Mouse (Mus musculus) embryonic stem cell, embryonic (primary cell): ENCODE measurements at regions not wholly inside any gene's neighbourhood (a gene's known extent, or its start where the extent isn't known, plus 50 kb on each side); places are given as distances from the start of the nearest gene placed in this dataset.

Experiments
- CTCF ChIA-PET, 4 experiments: fragments of 300-600 bp in 2 of 4; fragments of 350-600 bp in 2 of 4; sonication (Branson Sonifier 250); formaldehyde crosslinking; loops; one replicate each; lab custom pipeline; 2022; ENCODE audit warnings: inconsistent platforms in 2 of 4; lab: Charles Lee
- POLR2A ChIA-PET, 4 experiments: fragments of 300-600 bp in 2 of 4; fragments of 350-600 bp in 2 of 4; sonication (Branson Sonifier 250); formaldehyde crosslinking; loops; one replicate each; lab custom pipeline; 2022; ENCODE audit warnings: antibody characterized with exemption in 4 of 4, inconsistent platforms in 1 of 4; lab: Charles Lee

- ChIA-PET POLR2A (no interaction called here), CTCF (no interaction called here)
These were observed 208.3 kb upstream of the Dio2 start for GRCm38 (mm10) chr12:90946528-90946918.

DNA sequence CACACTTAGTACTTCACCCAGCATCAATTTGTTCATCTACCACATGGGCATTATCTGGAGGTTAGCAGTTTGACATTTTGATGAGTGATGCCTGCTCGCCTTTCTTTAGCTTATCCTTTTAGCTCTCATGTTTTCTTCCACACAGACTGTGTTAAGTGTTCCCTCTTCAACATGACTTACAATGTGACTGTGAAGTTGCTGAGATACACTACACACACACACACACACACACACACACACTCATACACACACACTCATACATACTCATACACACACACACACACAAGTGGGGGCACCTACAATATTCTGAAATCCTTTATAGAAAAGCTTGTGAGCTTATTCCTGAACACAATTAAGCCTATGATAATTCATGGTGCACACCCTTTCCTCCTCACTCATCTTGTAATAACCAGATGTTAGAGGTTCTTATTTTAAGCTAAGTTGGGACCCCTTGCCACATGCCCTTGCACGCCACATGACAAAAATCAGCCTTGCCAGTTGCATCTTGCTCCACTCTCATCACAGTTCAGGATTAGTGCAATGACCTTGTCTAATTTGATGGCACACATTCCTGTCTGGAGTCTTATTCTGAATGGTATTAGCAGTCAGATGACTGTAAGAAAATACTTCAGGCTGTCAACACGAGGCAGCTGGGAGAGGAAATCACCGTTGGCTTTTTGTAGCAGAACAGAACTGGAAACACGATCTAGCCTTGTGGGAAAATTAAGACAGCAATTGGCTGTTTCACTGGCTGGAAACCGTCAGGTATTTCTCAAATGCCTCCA is 207.7 kb upstream of the Dio2 start:
- POLR2A ChIA-PET = no interaction called here
- CTCF ChIA-PET = no interaction called here

DNA sequence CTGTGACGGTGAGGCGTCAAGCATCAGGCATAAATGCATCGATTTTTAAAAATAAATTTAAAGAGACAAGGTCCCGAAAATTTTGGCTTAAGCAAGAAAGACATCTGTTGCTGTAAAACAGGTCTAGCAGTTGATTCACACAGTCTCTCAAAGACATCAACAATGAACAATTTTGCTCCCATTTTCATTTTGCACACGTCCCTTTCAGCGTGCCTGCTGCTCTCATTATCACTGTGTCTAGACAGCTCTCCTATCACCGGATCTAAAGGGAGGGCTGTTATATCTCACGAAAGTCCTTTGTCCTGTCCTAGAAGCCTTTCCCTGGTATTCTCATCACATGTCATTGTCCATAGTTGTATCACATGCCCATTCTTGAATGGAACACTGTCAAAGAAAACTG is 194.4 kb upstream of the Dio2 start:
- CTCF ChIA-PET = no interaction called here
- POLR2A ChIA-PET = no interaction called here

DNA sequence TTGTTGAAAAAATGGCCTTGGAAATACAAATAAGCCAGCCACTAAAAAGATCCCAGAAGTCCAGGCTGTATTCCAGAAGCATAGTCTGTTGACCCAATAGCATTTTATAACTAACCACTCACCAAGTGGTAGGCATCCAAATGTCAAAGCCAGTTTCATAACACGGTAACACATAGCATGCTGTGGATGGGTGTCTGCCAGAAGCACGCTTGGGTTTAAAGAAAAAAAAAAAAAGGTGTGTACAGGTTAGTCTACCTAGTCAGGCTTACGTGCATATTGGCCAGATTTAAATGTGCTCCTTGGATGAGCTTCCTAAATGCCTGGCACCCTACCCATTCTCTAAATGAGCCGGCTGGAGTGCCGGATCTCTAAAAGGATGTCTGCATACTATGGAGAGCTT is 194.0 kb upstream of the Dio2 start:
- ChIA-PET CTCF (no interaction called here), POLR2A (no interaction called here)

DNA sequence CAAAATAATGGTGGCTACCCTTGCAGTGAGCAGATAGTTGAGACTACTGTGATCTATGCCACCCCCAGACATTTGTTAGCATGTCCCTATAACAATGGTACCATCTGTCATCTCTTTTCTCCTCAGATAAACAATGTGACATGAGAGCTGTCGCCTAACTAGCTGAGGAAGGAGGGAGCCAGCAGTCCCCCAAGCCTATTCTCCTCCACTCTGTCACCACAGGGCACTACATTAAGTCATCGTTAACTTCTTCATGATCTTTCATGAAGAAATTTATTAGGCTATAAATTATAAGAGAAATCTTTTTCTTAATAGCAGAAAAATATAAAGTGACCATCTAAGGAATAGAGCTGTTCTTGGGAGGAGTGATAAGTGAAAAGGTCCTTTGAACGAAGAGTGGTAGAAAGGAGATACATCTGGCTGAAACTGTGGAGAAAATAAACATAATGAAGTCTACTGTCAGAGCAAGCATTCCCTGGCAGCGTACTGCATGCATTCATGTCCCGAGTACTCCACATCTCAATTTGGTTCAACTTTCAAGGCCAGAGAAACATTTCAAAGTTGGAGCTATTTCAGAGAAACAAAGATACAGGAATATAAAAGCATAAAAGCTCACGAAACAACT is 192.0 kb upstream of the Dio2 start:
- POLR2A ChIA-PET = no interaction called here
- CTCF ChIA-PET = no interaction called here

DNA sequence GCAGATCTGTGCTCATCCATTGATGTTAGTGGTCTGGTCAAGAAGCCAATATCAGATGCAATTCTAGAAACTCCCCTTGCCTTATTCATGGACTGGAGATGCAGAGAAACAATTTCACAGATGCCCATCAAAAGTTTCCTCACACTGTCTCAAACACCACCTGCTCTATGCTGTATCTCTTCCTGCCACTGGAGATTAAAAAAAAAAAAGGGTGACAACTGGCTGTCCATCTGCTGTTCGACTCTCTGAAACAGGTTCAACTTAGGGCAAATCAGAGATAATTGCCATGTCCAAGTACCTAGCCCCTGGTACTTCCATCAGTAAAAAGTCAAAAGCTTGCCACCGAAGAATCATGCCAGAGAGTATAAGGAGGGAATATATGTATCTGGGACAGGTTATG is 185.4 kb upstream of the Dio2 start:
- CTCF ChIA-PET = no interaction called here
- POLR2A ChIA-PET = no interaction called here

GRCm38 (mm10) chr12:90923148-90923547 is 184.9 kb upstream of the Dio2 start:
- ChIA-PET CTCF (no interaction called here), POLR2A (no interaction called here)

DNA sequence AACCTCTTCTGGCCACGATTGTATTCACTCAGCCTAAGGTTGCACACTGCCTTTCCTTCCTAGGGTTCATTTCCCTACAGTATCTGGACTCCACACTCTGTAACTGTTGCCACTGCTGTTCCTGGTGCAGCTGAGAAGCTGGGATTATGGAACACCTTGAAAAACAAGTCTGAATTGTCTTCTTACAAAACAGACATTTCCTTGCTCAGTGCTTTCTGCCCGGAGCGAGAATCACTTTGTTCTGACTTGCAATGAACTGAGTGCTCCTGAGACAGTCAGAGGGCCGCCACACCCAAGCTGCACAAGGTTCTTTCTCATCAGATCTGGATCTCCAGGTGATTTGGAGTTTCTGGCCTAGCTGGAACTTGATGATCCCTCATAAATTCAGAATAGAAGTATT is 183.0 kb upstream of the Dio2 start:
- POLR2A ChIA-PET = no interaction called here

DNA sequence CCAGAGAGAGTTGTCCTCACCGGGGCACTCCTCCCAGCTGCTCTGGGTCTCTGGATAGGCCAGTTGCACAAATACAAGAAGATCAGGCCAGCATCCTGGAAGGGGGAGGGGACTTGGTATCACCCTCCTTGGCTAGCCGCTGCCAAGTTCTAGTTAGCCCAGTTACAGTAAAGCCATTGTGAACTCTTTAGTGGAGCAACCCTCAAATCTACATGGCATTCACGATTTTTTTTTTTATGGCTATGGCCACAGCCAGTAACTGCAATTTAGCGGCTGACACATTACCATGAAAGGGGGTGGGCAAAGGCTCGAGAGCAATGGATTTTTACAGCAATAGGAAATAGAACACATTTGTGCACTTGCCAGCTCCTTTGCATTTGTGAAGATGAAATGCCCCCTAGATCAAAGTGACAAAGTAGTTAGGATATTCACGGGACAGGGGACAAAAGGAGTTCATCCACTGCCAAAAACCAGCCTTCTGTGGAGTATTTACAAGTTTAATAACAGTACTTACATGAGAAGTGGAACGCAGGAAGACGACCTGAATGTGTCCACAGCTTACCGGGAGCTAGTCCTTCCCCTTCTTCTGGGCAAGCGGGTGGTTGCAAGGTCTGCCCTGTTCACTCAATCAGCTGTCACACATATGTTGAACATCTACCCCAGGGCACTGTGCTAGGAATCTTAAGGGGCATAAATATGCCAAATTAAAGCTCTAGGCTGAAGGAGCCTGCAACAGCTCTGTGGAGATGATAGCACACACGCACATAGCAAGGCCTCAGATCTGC is 177.9 kb upstream of the Dio2 start:
- POLR2A ChIA-PET = no interaction called here
- CTCF ChIA-PET = no interaction called here

More for the DNA sequence above, 183.0 kb upstream of the Dio2 start:
- CTCF ChIA-PET = interaction anchor here in 1 of 4 experiments (0.8 kb wide), 1 partner anchor 30 kb away, joined by 3 read pairs; no protein-coding TSS in a partner anchor

DNA sequence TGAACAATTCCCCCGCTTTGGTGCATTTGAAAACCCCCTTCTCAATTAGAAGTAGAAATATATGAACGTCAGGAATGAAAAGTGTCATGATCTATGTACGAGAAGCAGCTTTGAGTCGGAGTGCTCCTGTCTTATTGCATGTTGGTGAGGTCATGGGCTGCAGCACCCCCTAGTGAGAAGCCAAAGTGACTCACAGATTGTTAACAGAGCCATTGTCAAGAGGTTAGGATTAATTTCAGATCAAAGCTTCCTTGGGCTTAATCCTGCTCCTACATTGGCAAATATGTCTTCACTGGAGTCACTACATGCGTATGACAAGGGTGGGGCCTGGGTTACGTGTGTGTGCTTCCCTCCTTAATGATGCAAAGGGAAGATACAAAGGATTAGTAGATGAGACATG is 165.8 kb upstream of the Dio2 start:
- ChIA-PET CTCF (interaction anchor here in 1 of 4 experiments (1.1 kb wide), 1 partner anchor 163 kb away, joined by 5 read pairs; no protein-coding TSS in a partner anchor), POLR2A (no interaction called here)

GRCm38 (mm10) chr12:90893655-90894370 is 155.6 kb upstream of the Dio2 start:
- ChIA-PET POLR2A (interaction anchor here in 1 of 4 experiments (0.7 kb wide), 1 partner anchor 9 kb away, joined by 3 read pairs; no protein-coding TSS in a partner anchor), CTCF (no interaction called here)

DNA sequence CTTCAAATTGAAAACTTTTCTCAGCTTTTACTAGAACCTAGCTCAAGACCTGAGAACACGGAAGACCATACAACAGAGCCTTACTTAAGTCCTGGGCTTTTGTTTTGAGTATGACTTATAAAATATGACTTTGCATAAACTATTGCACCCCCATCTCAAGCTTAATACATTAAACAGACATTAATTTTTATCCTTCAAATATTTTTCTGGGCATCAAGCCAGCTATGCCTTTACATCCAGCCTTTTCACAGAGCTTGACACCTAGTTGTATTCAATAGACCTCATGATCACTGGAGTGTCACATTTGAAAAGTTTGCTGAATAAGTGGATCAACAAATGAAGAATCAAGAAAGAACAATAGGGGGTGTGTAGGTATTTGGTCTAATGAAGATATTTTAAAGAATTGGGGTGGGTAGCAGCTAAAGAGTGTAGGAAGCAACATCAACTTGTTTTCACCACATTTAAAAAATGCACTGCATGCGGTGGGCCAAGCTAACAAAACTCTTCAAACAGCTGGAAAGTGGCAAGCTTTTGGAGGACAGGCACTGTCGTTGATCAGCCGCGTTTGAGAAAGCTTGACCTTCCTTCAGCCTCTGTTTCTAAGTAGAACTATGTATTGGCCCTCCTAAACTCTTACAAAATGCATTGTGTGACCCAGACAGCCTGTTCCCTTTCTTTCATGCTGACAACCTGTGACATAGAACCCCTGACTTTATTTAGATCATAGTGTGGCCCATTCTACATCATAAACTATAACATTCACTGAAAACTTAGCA is 138.2 kb upstream of the Dio2 start:
- ChIA-PET POLR2A (interaction anchor here in 1 of 4 experiments (0.6 kb wide), 1 partner anchor 397 kb away, joined by 6 read pairs; no protein-coding TSS in a partner anchor), CTCF (interaction anchor here in 1 of 4 experiments (0.5 kb wide), 1 partner anchor 146 kb away, joined by 3 read pairs; no protein-coding TSS in a partner anchor)

DNA sequence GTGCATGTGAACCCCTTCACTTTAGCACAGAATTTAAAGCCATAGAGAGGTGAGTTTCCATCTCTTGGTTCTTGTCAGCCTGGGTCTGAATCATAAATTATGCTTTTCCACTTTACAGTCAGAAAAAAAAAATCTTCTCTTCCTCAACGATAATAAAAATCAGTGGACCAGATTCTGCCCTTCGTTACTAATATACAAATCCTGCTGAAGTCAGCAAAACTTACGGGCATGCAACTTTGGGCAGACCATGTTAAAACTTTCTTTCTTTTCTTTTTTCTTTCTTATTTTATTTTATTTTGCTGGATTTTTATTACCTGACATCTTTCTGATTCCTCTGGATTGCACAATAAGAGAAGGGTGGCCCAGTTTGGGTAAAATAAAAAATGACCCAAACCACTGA is 136.6 kb upstream of the Dio2 start:
- POLR2A ChIA-PET = no interaction called here
- CTCF ChIA-PET = no interaction called here

GRCm38 (mm10) chr12:90873959-90874358 is 135.7 kb upstream of the Dio2 start:
- ChIA-PET CTCF (no interaction called here), POLR2A (no interaction called here)

GRCm38 (mm10) chr12:90866597-90866996 is 128.4 kb upstream of the Dio2 start:
- POLR2A ChIA-PET = no interaction called here
- CTCF ChIA-PET = no interaction called here

- ChIA-PET POLR2A (no interaction called here), CTCF (no interaction called here)
These were observed 124.4 kb upstream of the Dio2 start for GRCm38 (mm10) chr12:90862632-90863031.

GRCm38 (mm10) chr12:90857746-90858145 is 119.5 kb upstream of the Dio2 start:
- POLR2A ChIA-PET = no interaction called here
- CTCF ChIA-PET = no interaction called here

GRCm38 (mm10) chr12:90810666-90811065 is 72.4 kb upstream of the Dio2 start:
- CTCF ChIA-PET = no interaction called here

GRCm38 (mm10) chr12:90790562-90790961 is 52.3 kb upstream of the Dio2 start:
- ChIA-PET CTCF (no interaction called here), POLR2A (no interaction called here)

More at GRCm38 (mm10) chr12:90810666-90811065, 72.4 kb upstream of the Dio2 start:
- POLR2A ChIA-PET = no interaction called here
